Mouse (Mus musculus) thymus, adult 18-20 months (tissue): ENCODE measurements around the gene Tlx2.

Source experiments
- DNase-seq, 2 experiments: peaks; one replicate each; pipeline ENCODE4 v3.0.0; 2022; ENCODE audit warnings: mixed read lengths in 2 of 2

The Tlx2 gene

DNA sequence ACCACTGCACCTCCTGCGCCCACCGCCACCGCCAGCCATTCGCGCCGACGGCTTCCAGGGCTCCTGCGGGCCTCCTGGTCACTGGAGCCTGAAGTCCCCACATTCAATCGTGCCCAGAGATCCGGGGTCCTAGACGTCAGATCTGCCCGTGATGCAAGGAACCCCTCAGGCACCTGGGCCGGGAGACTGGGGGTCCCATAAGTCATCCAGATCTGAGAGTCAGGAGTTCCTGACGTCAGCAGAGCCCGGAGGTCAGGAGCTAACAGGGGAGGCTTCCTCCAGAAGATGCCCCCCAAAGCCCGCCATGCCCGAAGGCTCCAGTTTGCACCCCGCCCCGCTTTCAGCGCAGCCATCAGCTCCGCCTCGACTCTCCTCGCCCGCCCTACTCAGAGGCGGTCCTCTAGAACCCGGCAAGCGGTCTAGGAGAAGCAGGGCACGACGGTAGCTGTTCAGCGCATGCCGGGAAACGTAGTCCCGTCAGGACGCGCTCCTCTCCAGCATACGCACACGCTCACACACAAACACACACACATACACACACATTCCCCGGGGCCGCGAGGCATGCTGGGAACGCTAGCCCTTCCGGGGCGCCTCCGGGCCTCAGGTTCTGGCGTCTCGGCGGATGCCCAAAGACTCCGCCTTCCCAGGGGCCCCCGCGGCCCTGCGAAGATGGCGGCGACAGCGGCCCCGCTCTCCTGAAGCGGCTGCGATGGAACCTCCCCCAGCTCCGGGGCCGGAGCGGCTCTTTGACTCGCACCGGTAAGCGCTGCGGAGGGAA lies 15.8 kb downstream of the Tlx2 start, which contains the start of gene Aup1:
Aup1 (plus strand) TSS at position 448 of the 778 bp plus-strand sequence.
- peak; percentile 94 to 97 for DNase-seq

DNA sequence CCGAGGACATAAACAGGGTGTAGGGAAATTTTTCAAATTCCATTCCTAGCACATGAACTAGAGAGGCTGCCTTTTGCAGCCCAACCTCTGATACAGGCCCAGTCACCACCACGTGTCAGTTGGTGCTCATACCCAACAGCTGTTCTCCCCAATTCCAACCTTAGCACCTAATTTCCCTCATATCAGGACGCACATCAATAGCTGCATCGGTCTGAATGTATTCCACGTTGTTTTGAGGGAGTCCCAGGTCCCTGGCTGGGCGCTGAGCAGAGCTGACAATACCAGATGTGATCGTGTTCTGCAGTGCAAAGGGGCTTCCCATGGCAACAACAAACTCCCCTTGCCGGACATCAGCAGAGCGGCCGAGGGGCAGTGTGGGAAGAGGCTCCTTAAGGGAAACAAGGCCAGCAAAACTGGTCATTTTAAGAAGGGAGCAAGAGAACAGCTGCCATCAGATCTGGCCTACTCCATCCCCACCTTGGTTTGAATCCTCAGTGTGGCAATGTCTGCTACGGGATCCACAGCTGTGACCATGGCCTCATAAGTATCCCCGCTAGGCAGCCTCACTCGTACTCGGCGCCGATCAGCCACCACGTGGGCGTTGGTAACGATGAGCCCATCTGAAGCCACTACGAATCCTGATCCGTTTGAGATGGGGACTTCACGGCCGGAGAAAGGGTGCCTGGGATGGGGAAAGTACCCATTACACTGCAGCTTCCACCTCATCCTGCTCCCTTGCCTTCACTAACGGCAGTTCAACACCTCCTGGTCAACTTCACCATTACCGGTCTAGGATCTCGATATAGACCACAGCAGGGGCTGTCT lies 16.7 kb downstream of the Tlx2 start:
- no peak for DNase-seq

DNA sequence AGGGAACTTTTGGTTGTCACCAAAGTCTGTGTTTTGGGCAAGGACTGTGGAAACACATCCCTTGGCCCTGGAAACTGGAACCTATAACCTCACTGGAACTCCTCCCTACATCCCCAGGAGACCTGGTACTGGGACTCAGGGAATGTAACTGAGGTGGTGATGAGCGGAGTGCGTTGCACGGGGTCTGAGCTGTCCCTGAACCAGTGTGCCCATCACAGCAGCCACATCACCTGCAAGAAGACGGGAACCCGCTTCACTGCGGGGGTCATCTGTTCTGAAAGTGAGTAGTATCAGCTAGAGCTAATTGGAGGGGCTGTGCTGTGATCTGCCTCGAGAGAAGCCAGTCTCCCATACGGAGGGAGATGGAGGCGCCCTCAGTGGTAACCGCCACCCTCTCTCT lies 20.7 kb downstream of the Tlx2 start:
- no peak for DNase-seq

DNA sequence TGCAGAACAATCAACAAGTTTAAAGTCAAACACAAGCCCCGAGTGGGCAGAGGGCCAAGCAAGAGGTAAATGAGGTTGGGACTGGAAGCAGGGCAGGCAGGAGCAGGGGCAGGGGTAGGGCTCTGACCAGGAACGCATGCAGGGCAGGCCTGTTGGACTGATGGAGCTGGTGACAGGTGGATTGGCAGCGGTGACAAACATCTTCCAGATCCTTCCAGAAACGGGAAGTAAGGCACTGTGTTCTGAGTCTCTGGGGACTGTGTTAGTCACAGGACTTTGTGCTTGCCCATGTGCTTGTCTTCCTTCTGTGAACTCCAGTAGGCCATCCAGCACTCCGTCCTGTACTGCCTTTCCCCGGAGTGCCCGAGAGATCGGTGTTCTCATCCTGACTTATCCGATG lies 25.4 kb downstream of the Tlx2 start:
- DNase-seq = no peak

DNA sequence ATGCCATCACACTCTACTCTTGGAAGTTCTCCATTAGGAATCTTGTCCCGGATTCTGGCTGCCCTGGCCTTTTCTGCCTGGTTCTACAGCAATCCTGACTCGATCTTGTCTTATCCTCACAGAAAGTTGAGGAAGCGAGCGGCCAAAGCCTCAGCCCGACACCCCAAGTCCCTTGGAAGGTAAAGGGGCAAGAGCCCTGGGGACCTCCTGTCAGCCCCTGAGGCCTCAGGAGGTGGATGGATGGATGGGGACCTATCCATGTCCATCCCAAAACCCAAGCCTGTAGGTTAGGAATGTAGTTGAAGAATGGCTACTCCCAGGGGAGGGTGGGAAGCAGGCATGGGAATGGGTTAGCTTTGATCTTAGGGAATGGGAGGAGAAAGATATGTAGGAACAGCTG lies 26.1 kb downstream of the Tlx2 start:
- DNase-seq = no peak

DNA sequence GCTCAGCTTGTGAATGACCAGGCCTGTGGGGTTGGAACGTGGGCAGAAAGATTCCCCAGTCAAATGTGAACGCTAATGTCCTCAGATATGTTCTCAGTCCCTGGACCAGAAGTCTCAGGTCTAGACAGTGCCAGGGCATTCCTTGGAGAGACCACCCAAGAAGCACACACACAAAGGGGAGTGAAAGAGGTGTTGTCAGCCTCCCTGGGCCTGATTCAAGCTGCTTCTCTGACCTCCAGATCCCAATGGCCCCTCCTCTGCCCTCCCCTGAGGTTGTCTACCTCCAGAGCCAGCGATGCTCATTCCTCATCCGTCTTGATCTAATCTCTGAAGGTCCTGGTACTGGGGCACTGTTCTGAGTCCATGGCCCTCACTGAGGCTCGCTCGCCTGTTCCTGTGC lies 26.5 kb downstream of the Tlx2 start:
- DNase-seq = no peak

DNA sequence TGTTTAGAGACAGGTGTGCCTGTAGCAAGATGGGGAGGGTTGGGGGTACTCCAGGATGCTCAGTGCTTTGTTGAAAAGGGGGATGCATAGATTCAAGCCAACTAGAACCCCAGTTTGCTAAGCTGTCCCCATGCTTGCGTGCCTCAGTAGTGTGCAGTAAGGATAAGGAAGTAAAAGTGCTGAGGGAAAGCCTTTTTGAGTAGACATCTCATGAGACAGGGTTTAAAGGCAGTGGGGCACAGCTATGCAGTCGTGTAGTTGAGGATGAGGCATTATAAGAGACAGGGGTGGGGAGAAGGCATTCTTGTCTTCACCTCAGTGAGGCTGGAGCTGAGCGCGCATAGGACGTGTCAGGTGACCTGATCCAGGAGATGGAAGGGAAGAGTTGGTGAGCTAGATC lies 29.5 kb downstream of the Tlx2 start:
- DNase-seq = no peak

DNA sequence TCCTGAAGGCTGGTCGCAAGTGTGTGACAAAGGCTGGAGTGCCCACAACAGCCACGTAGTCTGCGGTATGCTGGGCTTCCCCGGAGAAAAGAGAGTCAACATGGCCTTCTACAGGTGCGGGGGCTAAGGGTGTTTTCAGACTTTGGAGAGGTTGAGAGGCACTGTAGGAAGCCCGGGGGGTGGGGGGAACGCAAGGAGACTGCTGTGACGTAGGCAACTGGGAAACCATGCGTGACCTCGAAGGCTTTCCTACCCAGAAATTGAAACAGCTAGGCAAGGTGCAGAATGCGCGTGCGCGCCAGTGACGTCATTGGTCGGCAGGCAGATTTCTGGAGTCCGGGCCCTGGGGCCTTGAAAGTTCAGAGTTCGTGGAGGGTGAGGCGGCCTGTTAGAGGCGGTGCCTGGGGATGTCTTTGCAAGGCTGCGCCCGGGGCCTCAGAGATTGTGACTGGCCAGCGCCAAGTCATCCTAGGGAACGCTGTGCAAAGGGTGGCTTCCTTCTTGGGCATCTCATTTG lies 31.5 kb downstream of the Tlx2 start:
- DNase-seq = peak; percentile 82 to 86

DNA sequence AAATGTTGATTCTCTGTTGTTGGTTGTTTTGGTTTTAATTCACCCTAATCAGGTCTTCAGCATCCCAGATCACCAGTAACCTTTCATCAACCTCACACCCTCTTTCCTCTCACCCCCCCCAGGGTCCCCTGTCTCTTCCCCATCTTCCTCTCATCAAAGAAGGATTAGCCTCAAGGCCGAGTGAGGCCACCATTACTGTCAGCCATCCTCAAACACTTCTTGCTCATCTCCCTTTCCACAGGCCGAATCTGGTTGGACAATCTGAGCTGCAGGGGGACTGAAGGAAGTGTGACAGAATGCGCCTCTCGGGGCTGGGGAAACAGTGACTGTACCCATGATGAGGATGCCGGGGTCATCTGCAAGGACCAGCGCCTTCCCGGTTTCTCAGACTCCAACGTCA lies 32.9 kb downstream of the Tlx2 start:
- no peak for DNase-seq

DNA sequence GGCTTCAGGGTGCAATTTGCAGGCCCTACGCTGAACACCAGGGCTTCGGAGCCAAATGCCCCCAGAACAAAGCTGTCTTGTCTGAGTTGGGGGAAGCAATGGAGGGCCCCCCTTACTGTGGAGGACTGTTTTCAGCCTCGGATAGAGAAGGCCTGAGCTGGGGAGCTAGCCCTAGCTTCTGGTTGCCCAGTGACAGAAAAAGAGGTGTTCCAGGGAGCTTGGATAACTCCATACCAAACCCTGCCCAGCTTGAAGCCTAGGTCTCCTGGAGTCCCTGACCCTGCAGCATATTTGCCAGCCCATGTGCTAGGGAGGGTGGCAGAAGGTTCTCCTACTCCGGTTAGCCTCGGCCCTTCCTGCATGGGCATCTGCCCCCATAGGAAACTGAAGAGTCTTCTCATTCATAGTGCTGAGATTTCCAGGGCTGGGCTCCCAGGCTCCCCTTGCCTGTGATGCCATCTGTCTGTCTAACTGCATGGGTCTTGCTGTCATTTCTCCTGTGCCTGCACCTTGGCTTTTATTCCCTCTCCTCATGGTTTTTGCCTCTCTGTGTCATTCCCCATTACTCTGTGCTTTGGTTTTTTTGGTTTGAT lies 35.5 kb downstream of the Tlx2 start:
- no peak for DNase-seq

DNA sequence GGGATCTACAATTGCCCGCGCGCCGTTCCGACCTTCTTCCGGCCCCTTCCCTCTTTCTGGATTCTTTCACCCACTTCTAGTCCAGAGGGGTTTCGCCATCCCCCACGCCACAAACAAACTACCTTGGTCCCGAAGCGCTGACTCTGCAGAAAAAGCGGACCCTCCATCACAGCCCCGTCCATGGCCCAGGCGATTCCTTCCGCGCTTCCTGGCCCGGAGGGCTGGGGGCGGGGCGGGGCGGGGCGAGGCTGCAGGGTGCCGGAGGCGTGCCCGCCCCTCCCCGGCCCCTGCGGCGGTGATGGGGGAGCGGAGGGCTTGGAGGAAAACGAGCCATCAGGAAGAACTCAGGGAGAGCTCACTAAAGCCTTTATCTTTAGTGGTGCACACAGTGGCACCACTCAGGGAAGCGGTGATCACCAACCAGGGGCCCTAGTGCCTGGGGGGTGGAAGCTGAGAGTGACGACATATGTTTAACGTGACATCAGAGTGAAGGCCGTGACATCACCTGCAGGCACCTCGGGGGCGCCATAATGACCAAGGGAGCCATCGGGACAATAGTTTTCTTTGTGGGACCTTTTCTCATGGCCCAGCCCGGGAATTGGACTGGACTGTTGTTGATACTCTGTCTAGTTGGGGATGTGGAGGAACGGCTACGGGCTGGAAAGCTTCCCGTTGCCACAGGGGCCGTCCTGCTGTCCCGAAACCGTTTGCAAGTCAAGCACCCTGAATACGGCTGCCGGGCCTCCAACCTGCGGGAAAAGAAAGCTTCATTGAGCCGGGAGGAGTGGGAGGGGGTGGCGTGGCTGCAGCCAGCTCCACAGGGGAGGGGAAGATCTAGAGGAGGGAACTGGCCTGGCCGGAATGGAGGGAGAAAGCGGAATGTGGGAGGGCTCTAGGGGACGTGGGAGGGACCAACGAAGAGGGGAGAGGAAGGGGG lies 36.6 kb downstream of the Tlx2 start, which contains the start of the genes Dok1 and Loxl3:
Dok1 (minus strand) TSS at position 223 of the 937 bp plus-strand sequence.
Loxl3 (plus strand) TSS at position 925 of the 937 bp plus-strand sequence.
- DNase-seq = peak; percentile 52 to 59

DNA sequence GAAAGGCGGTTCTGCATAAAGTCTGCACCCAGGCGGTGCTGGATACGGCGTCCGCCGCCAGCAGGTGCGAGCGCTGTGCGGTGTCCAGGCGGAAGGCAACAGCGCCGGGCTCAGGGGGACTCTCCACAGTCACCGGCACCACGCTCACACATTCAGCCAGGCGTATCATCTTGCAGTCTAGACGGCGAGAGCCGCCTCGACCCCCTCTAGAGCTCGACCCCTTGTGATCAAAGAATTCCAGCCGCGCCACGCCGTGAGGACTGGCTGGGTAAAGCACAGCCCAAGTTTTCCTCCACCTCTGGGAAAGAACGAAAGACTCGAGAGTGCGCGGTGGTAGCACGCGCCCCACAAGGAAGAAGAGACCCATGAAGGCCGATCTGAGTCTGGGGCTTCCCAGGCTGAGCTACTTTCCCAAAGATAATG lies 37.3 kb downstream of the Tlx2 start:
- DNase-seq = peak; percentile 37 to 46

DNA sequence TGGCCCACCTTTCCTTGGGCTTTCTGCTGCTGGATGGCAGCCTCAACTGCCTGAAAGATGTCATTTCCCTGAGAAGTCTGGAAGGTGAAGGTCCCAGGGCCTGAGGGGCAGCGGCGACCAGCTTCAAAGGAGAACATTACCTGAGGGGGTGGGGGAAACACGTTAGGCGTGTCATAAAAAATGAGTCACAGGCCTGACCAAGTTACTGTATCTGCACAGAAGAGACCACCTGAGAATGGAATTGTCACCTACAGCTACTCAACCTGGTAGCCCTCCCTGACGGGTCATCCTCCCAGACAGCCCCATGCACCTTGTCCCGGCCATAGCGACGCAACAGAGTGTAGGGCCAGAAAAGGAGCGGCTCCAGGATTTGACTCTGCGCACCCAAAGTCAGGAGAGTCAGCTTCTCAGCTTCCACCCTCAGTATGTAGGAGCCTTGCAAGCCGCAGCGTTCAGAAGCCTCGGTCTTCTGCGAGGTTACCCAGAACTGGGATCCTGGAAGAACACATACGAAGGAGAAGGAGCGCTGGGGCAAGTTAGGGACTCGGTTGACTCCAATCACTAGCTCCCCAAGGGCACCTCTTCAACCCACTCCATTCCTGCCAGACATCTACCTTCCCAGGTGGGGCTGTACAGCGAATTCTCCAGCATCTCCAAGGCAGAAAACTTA lies 38.0 kb downstream of the Tlx2 start:
- DNase-seq = no peak

DNA sequence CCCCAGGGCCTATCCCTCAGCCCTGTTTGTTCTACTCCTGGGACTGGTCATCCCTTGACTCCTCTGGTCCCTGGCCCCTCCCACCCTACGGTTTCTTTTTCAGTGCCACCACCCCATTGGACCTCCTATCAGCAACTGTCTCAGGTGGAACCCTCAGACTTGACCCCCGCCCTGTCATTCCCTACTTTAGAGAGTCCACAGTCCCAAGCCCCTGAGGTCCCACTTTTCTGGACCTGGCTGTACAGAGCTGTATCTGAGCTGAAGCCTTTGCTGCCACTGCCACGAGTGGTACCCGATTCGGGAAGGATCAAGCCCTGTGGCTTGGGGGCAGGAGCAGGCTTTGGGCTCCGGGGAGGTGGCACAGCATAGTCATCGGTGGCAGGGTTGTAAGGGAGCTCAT lies 39.0 kb downstream of the Tlx2 start:
- DNase-seq = no peak

DNA sequence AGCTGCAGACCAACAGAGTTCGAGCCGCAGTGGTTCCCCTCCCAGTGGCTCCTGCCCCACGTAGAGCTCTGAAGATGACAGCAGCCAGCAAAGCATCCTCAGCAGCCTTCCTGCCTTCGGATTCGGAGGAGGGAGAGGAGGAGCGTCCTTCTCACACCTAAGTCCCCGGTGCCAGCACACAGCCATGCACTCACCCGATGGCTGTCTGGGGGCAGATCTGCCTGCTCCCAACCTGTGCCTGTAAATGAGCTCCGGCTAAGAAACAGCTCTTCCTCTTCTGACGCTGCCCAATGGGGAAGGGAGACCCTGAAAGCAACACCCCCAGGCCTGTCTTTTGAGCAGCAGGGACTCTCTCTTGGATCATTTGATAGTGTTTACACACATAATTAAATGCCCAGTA lies 40.3 kb downstream of the Tlx2 start:
- no peak for DNase-seq

DNA sequence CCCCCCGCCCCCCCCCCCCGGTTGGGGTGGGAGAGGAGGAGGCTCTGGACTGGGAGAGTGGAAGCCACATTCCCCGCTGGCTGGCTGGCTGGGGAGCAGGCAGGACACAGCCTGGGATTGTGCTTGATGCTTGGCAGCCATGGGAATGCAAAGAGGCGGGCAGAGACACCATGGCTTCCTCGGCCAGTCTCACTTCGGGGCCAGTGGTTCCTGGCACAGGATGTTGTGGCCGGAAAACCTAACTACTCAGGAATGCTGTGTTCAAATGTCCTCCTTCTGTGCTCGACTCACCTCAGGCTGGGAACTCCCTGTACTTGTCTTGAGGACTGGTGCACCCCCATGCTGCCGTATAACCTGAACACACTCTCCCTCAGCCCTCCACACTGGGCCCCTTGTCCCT lies 42.4 kb downstream of the Tlx2 start:
- no peak for DNase-seq

DNA sequence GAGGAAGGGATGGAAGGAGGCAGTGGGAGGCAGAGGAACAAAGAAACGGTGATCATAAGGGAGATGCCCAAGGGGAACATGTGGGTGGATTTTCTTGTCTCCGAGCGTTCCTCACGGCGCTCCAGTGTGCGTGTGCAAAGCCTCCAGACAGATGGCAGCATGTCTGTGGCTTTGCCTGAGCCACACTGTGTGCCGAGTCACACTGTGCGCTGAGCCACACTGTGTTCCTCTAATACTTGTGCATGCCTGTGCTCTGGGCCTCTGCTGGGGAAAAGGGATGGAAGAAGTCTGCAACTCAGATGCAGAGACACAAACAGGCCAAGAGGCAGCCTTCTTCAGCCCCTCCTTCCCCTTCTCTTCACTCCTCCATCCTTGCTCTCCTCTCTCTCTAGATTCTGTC lies 42.8 kb downstream of the Tlx2 start:
- no peak for DNase-seq

DNA sequence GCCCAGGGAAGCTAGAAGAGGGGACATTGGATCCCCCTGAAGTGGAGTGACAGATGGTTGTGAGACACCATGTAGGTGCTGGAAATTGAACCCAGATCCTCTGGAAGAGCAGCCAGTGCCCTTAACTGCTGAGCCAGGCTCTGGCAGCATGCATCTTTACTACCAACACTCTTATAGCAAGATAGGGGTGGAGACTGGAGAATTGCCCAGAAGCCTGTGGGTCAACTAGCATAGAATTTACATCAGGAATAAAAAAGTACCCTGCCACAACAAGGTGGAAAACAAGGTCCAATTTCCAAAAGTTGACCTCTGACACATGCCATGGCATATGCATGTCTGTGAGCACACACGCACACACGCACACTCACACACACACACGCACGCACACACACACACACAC lies 44.9 kb downstream of the Tlx2 start:
- no peak for DNase-seq

DNA sequence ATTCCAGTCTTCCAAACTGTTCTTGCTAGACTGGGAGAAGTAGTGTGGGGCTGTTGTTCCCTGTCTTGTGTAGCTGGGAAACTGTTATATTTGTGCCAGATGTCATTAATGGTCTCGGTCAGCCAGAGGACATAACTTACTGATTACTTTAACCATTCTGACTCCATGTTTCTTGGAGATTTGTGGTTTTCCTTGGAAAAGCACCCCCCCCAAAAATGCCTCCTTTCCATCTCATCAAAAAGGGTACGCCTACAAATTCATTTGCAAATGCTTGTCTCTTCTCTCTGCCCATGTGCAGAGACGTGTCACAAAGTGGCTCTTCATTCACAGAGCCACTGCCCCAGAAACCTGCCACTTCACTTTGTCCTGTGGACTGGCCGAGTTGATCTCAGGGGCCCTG lies 45.7 kb downstream of the Tlx2 start:
- DNase-seq = no peak

DNA sequence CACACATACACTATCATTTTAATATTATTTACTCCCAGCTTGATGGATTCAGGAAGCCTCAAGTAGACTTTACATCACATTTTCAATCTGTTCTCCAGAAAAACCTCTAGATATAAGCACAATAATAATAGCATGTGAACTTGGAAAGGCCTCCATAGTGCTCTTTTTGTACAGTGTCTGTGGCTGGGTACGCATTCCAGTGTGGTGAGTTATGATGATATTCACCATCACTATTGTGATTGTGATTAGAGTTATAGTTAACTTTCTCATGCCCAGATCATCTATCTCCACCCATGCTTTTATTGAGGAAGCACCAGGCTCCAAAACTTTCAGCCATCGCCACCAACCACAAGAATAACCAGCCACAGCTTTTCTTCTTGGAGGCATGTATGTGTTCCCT lies 46.3 kb downstream of the Tlx2 start:
- DNase-seq = no peak

DNA sequence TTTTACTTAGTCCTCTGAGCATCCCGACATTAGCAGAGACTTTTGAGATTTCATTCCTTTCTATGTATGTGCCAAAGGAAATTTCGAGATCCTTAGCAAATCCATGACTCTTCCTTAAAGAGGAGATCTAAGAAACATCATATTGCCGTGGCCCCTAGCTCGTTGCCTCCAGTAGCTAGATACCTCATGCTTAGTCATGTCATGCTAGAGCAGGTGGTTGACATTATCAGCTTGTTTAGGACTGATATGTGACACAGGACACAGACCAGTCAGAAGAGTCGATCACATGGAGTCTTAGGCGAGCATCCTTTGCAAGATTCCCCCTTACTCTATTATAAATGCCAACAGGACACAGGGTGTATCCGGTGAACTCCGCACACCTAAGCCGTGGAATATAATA lies 47.1 kb downstream of the Tlx2 start:
- no peak for DNase-seq
